Mouse (Mus musculus) heart, postnatal 36 days (tissue): Measurements from ENCODE around the gene Chst15. TPM values are rescaled to one million over a fixed set of nuclear protein-coding genes. Genes with fewer than 3 reads are reported as not detected.

Source experiments
- total RNA-seq, 2 experiments: library from RNA; stranded (reverse); gene quantifications; 2 replicates each; pipeline ENCODE4 v1.2.3; 2021

Gene Chst15
- total RNA-seq, 2 experiments from 2014 or later = 8.3 to 9.2 TPM

Other genes starting within 250 kb of the Chst15 start
- gene Cpxm2, start 162.5 kb downstream of the Chst15 start, total RNA-seq = 1 to 10 TPM; 3.1 to 7.0 TPM